Mouse (Mus musculus) brain, embryonic 14.5 days (tissue): ENCODE results near the gene Timeless.

Source experiments
- CTCF ChIP-seq: fragments of 200-500 bp; IDR thresholded peaks from 2 replicates; pipeline ENCODE4 v1.5.1; 2012; ENCODE audit warnings: inconsistent platforms, mild to moderate bottlenecking, moderate library complexity, borderline replicate concordance; ENCODE audit not compliant: insufficient read depth, insufficient read length; ENCODE audit errors: extremely low read depth
- POLR2A ChIP-seq: fragments of 200-500 bp; IDR thresholded peaks from 2 replicates; pipeline ENCODE4 v1.6.1; 2012; ENCODE audit warnings: mild to moderate bottlenecking, inconsistent platforms, borderline replicate concordance; ENCODE audit not compliant: poor library complexity, insufficient read depth, insufficient read length, severe bottlenecking; ENCODE audit errors: extremely low read depth

- TF ChIP-seq CTCF (no peak), POLR2A (0 out of 2 replicates have a peak, but pooled peaks have one; percentile 45)
These were observed 38.5 kb downstream of the Timeless start, which contains the start of gene Stat2 for GRCm38 (mm10) chr10:128270287-128270841.
